Mouse (Mus musculus) heart, postnatal 10 days (tissue): Measurements from ENCODE around the gene Arfip1. TPM values are rescaled to one million over a fixed set of nuclear protein-coding genes. Genes with fewer than 3 reads are reported as not detected.

Source experiments
- DNase-seq, 2 experiments: peaks; one replicate each; pipeline ENCODE4 v3.0.0; 2021
- intact Hi-C: fragments of 180-260 bp; cut with DNase I; formaldehyde crosslinking; loops from one replicate; pipeline ENCODE4 v1.15.1; 2025
- total RNA-seq, 2 experiments: library from RNA; stranded (reverse); gene quantifications; 2 replicates each; pipeline ENCODE4 v1.2.3; 2021

Arfip1 gene
- total RNA-seq, 2 experiments from 2014 or later: 28.0 to 28.4 TPM

DNA sequence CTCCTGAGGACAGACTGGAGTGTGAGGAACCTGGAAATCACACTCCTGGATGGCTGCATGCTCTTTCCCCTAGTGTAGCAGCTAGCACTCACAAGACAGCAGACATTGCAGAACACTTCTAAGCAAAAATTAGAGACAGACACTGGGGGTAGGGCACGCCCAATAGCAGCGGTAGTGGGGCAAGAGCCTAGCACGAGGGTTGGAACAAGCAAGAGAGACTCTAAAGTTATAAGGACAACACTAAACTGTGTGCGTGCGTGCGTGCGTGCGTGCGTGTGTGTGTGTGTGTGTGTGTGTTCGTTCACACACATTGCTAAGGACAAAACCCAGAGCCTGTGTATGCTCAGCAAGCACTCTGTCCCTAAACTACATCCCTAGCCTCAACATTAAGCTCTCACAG is 81.9 kb downstream of the Arfip1 start:
- intact Hi-C loops: no loop called here
- DNase-seq: no peak

GRCm38 (mm10) chr3:84497718-84498117 is 84.7 kb downstream of the Arfip1 start:
- intact Hi-C loops: no loop called here
- DNase-seq: no peak

DNA sequence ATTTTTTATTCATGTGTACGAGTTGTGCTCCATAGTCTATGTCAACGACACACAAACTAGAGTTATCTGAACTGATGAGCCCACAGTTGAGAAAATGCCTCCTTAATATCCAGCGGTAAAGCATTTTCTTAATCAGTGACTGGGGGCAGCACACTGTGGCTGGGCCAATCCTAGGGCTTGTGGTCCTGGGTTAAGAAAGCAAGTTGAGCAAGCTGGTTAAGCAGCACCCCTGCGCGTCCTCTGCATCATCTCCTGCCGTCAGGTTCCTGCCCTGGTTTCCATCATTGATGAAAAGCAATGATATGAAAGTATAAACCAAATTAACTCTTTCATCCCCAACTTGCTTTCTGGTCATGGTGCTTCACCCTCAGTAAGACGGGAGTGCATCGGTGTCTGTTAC is 89.8 kb downstream of the Arfip1 start:
- intact Hi-C loops: no loop called here
- DNase-seq: no peak

DNA sequence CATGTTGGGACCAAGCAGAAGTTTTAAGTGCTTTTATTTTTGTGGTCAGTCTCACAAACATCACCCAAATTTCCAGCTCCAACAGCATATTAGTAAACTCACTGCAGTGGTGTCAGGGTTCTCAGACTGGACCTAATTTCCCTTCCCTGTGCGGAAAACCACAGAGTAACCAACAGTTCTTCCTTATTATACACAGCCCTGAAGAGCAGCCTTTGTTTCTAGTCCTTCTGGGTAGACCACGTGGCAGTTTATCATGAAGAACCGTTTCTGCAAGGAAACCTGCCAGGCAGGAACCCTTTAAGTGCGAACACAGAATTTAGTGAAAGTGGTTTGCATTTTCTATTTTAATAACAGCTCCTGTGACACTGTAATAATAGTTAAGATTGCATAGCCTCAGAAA is 90.3 kb downstream of the Arfip1 start:
- no peak for DNase-seq
- intact Hi-C loops: no loop called here

DNA sequence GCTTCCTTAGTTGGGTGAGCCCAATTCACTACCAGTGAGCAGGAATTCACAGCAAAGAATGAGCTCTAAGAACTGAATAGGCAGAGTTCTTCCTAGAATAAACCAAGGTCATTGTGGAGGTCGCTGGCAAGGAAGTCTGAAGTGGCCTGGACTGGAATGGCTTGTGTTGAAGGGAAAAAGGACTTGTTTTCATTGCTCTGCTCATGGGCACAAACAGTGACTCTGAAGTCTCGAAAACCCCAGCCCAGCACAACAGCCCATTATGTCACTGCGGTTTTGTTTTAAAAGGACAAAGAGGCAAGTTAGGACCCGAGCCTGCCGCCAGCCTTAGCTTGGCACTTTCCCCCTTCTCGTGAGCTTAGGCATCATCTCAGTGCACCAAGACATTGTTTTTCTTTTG is 93.7 kb downstream of the Arfip1 start:
- DNase-seq: no peak
- intact Hi-C loops: no loop called here

GRCm38 (mm10) chr3:84484891-84485290 is 97.5 kb downstream of the Arfip1 start:
- DNase-seq: no peak
- intact Hi-C loops: loop anchor here (5.0 kb wide), 2 partner anchors 57 to 133 kb away; no protein-coding TSS in a partner anchor

DNA sequence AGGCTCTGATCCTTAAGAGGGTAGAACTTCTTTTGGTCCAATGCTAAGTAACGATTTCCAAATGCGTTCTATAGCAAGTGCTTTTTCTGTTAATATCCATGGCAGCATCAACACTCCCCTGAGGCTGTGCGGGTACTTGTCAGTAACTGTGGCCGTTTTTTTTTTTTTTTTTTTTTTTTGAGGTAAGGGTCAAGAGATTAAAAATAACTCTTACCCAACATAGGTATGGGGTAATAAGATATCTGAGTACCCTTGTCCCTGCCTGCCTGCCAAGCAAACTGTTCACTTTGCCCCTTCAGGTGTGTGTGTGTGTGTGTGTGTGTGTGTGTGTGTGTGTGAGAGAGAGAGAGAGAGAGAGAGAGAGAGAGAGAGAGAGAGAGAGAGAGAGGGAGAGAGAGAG is 98.1 kb downstream of the Arfip1 start:
- intact Hi-C loops: loop anchor here (5.0 kb wide), 2 partner anchors 58 to 132 kb away; no protein-coding TSS in a partner anchor
- no peak for DNase-seq

DNA sequence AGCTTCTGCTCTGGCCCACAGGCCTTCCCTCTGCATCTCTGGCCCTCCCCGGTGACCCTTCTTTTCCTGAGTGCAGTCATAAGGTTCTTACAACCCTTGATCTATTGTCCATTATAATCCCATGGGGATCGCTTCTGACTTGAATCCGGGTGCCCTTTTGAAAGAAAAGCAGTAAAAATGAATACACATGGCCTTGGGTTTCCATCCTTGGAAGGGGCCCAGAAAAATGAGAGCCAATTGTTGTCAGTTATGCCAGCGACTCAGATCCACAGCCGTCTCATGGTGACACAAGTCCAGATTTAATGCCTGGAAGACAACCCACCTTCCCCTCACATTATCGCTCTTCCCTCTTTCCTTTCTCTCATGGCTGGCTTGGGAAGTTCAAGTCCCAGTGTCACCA is 100.3 kb downstream of the Arfip1 start:
- no peak for DNase-seq
- intact Hi-C loops: loop anchor here (5.0 kb wide), 2 partner anchors 60 to 130 kb away; no protein-coding TSS in a partner anchor

GRCm38 (mm10) chr3:84481104-84481503 is 101.3 kb downstream of the Arfip1 start:
- DNase-seq: peak; percentile 48 to 56
- intact Hi-C loops: loop anchor here (5.0 kb wide), 2 partner anchors 61 to 129 kb away; no protein-coding TSS in a partner anchor

- peak; percentile 45 to 49 for DNase-seq
- intact Hi-C loops: loop anchor here (5.0 kb wide), 2 partner anchors 62 to 128 kb away; no protein-coding TSS in a partner anchor
Observed at GRCm38 (mm10) chr3:84480006-84480897, 102.2 kb downstream of the Arfip1 start, which contains the start of gene Fhdc1. Gene Fhdc1 (minus strand): TSS chr3:84480429.

- peak; percentile 52 to 56 for DNase-seq
- intact Hi-C loops: loop anchor here (5.0 kb wide), 3 partner anchors 63 to 127 kb away; no protein-coding TSS in a partner anchor
Observed at GRCm38 (mm10) chr3:84479293-84480005, 103.0 kb downstream of the Arfip1 start.

- intact Hi-C loops: loop anchor here (5.0 kb wide), 1 partner anchor 67 kb away; no protein-coding TSS in a partner anchor
- no peak for DNase-seq
Observed at GRCm38 (mm10) chr3:84478896-84479292, 103.5 kb downstream of the Arfip1 start.

DNA sequence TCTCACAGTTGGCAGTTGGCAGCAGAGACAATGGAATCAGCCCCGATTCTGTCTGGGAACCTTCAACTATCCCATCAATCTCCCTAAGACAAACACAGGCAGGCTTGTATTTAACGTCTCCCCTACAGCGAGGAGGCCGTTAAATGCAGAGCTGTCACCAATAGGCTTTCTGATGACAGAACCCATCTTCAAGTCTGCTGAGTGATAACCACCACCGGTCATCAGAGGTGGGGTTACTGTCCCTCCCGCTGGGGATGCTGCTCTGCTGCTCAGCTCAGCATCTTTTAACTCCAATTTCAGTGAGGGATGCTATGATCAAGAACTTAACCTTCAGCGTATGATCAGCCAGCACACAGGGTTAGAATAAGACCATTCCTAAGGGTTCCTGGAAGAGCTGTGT is 104.2 kb downstream of the Arfip1 start:
- intact Hi-C loops: loop anchor here (5.0 kb wide), 1 partner anchor 66 kb away; no protein-coding TSS in a partner anchor
- no peak for DNase-seq

GRCm38 (mm10) chr3:84477498-84477897 is 104.9 kb downstream of the Arfip1 start:
- no peak for DNase-seq
- intact Hi-C loops: loop anchor here (5.0 kb wide), 1 partner anchor 65 kb away; no protein-coding TSS in a partner anchor

DNA sequence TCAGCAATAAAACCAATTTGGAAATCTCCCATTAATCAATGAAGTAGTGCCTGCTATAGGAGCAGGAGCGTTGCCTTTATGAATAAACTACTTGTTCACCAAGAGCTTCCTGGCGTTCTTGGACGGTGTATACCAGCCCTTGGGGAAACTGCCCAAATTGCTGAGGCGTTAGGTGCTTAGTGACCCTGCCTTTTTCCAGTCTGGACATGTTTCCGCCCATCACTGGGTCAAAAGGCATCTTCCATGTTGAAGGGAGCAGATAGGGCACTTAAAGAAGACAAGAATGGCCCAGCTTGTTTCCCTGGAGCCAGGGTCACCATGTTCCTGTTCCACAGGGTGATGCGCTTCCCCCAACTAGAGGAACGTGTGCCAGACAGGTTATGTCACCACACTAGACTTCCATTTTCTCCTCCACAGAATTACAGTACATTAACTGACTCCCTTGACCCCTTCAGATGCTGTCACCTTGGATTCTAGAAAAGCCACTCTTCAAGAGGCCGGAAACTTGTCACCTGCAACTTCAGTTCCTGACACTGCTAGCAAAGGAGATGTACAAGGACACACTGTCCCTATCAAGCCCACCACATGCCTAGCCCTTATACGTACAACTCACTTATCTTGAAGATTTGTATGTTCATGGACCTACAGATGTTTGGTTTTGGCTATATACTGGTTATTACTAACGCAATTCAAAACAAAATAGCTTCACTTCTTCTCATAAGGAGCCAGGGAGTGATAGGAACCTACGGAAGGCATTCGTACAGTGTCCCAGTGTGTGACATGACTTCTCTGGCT is 107.2 kb downstream of the Arfip1 start:
- no peak for DNase-seq
- intact Hi-C loops: loop anchor here (5.0 kb wide), 1 partner anchor 63 kb away; no protein-coding TSS in a partner anchor

DNA sequence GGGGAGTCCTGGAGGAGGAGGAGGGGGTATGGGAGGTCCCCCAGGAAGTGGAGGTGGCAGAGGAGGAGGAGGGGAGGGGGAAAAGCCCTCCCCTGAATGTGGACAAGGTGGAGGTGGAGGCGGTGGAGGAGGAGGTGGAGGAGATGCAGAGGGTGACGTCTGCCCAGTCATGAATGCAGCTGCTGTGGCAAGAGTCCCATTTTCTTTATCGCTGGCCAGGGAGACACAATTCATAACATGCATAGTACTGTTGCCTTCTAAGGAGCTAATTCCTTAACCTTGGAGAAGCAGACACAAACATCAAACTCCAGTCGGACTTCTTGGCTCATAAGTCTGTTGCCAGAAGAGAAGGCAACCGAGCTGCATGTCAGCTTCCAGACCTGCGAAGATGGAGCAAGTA is 108.0 kb downstream of the Arfip1 start:
- DNase-seq: no peak
- intact Hi-C loops: no loop called here

GRCm38 (mm10) chr3:84472955-84473354 is 109.5 kb downstream of the Arfip1 start:
- intact Hi-C loops: no loop called here
- no peak for DNase-seq

GRCm38 (mm10) chr3:84472527-84472926 is 109.9 kb downstream of the Arfip1 start:
- intact Hi-C loops: no loop called here
- no peak for DNase-seq

GRCm38 (mm10) chr3:84471146-84471545 is 111.3 kb downstream of the Arfip1 start:
- intact Hi-C loops: no loop called here
- DNase-seq: no peak

DNA sequence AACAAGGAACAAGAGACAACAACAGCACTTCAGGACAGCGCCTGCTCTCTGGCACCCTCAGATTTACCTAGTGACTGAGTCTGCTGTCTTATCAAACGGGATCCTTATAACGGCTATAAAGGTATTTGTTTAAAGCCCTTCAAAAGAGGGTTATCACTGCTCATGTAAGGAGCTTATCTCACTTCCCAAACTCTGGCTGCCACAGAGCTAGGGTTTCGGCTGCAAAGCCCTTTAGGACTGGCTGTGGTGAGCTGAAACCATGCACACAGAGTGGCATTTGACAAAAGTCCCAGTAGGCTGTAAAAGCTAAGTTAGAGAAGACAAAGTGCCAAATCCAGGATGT is 114.3 kb downstream of the Arfip1 start:
- intact Hi-C loops: no loop called here
- DNase-seq: no peak
